Mouse (Mus musculus) lung, postnatal 0 days (tissue): ENCODE measurements at regions not wholly inside any gene's neighbourhood (a gene's known extent, or its start where the extent isn't known, plus 50 kb on each side); places are given as distances from the start of the nearest gene placed in this dataset.

Source experiments
- CTCF ChIP-seq: IDR thresholded peaks from 2 replicates; pipeline ENCODE4 v1.5.1; 2016; ENCODE audit warnings: antibody characterized with exemption, mild to moderate bottlenecking
- EP300 ChIP-seq: IDR thresholded peaks from 2 replicates; pipeline ENCODE4 v1.6.1; 2016; ENCODE audit warnings: antibody characterized with exemption, mild to moderate bottlenecking, control low read depth

DNA sequence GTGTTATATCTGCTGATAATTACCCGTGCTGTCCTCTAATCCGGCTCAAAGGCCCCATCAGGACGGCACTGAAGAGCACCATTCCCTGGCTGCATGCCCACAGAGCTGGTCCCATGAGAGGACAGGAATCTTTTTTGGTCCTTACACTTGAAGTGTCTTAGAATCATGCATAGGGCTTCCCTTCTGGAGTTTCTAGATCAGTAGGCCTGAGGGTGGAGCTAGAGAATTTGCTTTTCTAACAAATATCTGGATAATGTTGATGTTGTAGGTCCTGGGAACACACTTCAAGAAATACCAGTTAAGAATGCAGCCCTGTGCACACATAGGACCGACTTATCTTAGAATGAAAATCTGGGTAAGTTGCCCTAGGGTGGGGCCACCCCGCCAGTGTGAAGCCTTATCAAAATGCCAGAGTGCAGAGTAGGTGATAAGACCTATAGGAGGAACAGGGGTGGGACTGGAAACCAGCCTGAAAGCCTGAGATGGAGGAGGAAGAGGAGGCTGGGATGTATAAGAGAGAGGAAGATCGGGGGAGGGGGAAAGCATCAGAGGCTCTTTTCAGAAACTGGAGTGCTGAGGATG lies 111.2 kb downstream of the Bdh1 start:
- TF ChIP-seq CTCF (peak; percentile 35), EP300 (peak; percentile 78)
